Mouse (Mus musculus): Measurements from ENCODE around the gene Fbxw10.
A peak's percentile ranks its signal among the peaks of the same experiment; 100 is the strongest.

Gene Fbxw10

GRCm38 (mm10) chr11:62831906-62832305 lies 15.0 kb upstream of the Fbxw10 start:
- no peak for DNase-seq (ENCODE audit: low spot score in 2 of 2)

GRCm38 (mm10) chr11:62844562-62844961 lies 2.3 kb upstream of the Fbxw10 start:
- no peak for DNase-seq (ENCODE audit: low spot score in 2 of 2)

- DNase-seq (ENCODE audit: low spot score in 2 of 2), result no peak
Measured at GRCm38 (mm10) chr11:62845730-62846129, 1.1 kb upstream of the Fbxw10 start.

- DNase-seq (ENCODE audit: low spot score in 2 of 2), result peak; percentile 6 to 7
Measured at GRCm38 (mm10) chr11:62847655-62848191, 854 bp downstream of the Fbxw10 start.

- DNase-seq (ENCODE audit: low spot score in 2 of 2), result no peak
Measured at GRCm38 (mm10) chr11:62848301-62848700, 1.4 kb downstream of the Fbxw10 start.

- DNase-seq (ENCODE audit: low spot score in 2 of 2), result no peak
Measured at GRCm38 (mm10) chr11:62851199-62851598, 4.3 kb downstream of the Fbxw10 start.

GRCm38 (mm10) chr11:62853334-62853733 lies 6.5 kb downstream of the Fbxw10 start:
- no peak for DNase-seq (ENCODE audit: low spot score in 2 of 2)

- no peak for DNase-seq (ENCODE audit: low spot score in 2 of 2)
Measured at GRCm38 (mm10) chr11:62865562-62865961, 18.7 kb downstream of the Fbxw10 start.

- DNase-seq (ENCODE audit: low spot score in 2 of 2), result no peak
Measured at GRCm38 (mm10) chr11:62866685-62867084, 19.8 kb downstream of the Fbxw10 start.

- DNase-seq (ENCODE audit: low spot score in 2 of 2), result no peak
Measured at GRCm38 (mm10) chr11:62869201-62869600, 22.3 kb downstream of the Fbxw10 start.

- no peak for DNase-seq (ENCODE audit: low spot score in 2 of 2)
Measured at GRCm38 (mm10) chr11:62869715-62870371, 23.0 kb downstream of the Fbxw10 start.

- DNase-seq (ENCODE audit: low spot score in 2 of 2), result no peak
Measured at GRCm38 (mm10) chr11:62873479-62873878, 26.6 kb downstream of the Fbxw10 start.

GRCm38 (mm10) chr11:62875696-62876095 lies 28.8 kb downstream of the Fbxw10 start:
- DNase-seq (ENCODE audit: low spot score in 2 of 2), result no peak

- DNase-seq (ENCODE audit: low spot score in 2 of 2), result no peak
Measured at GRCm38 (mm10) chr11:62876445-62876844, 29.6 kb downstream of the Fbxw10 start.

GRCm38 (mm10) chr11:62877391-62877790 lies 30.5 kb downstream of the Fbxw10 start:
- DNase-seq (ENCODE audit: low spot score in 2 of 2), result no peak

GRCm38 (mm10) chr11:62878728-62879127 lies 31.9 kb downstream of the Fbxw10 start:
- no peak for DNase-seq (ENCODE audit: low spot score in 2 of 2)

GRCm38 (mm10) chr11:62879220-62880048 lies 32.6 kb downstream of the Fbxw10 start, which contains the start of gene Tvp23b:
Gene Tvp23b (plus strand): TSS chr11:62879455.
- peak; percentile 98 for DNase-seq (ENCODE audit: low spot score in 2 of 2)

- DNase-seq (ENCODE audit: low spot score in 2 of 2), result no peak
Measured at GRCm38 (mm10) chr11:62883407-62883806, 36.5 kb downstream of the Fbxw10 start.

- no peak for DNase-seq (ENCODE audit: low spot score in 2 of 2)
Measured at GRCm38 (mm10) chr11:62885323-62885722, 38.5 kb downstream of the Fbxw10 start.

- no peak for DNase-seq (ENCODE audit: low spot score in 2 of 2)
Measured at GRCm38 (mm10) chr11:62890796-62891195, 43.9 kb downstream of the Fbxw10 start.

GRCm38 (mm10) chr11:62891763-62892162 lies 44.9 kb downstream of the Fbxw10 start:
- no peak for DNase-seq (ENCODE audit: low spot score in 2 of 2)

- peak; percentile 30 to 46 for DNase-seq (ENCODE audit: low spot score in 2 of 2)
Measured at GRCm38 (mm10) chr11:62901699-62902323, 54.9 kb downstream of the Fbxw10 start.

Measured in spleen, postnatal 36 days (tissue).